Mouse (Mus musculus) left cerebral cortex, adult 11 months (tissue): ENCODE data around the gene Krt33a.

Source experiments
- DNase-seq: peaks from one replicate; pipeline ENCODE4 v3.0.0; 2022; ENCODE audit warnings: low spot score

Gene Krt33a

DNA sequence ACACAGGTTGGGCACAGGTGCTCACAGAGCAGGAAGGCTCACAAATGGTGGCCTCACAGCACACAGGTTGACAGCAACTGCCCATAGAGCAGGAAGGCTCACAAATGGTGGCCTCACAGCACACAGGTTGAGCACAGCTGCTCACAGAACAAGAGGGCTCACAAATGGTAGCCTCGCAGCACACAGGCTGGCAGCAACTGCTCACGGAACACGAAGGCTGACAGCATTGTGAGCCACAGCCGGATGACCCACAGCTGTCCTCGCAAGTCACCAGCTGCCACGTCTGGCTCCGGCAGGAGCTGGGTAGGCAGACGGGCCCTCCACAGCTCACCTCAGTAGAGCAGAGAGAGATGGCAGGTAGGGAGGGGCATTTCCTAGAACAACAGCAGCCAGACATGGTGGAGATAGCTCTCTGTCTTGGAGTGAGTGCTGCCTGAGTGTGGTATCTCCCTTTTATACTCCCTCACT is 29.8 kb downstream of the Krt33a start, which contains the start of gene Krtap16-1:
Gene Krtap16-1, minus strand, starts transcription at position 418 of the 468 bp plus-strand sequence.
- DNase-seq = no peak

DNA sequence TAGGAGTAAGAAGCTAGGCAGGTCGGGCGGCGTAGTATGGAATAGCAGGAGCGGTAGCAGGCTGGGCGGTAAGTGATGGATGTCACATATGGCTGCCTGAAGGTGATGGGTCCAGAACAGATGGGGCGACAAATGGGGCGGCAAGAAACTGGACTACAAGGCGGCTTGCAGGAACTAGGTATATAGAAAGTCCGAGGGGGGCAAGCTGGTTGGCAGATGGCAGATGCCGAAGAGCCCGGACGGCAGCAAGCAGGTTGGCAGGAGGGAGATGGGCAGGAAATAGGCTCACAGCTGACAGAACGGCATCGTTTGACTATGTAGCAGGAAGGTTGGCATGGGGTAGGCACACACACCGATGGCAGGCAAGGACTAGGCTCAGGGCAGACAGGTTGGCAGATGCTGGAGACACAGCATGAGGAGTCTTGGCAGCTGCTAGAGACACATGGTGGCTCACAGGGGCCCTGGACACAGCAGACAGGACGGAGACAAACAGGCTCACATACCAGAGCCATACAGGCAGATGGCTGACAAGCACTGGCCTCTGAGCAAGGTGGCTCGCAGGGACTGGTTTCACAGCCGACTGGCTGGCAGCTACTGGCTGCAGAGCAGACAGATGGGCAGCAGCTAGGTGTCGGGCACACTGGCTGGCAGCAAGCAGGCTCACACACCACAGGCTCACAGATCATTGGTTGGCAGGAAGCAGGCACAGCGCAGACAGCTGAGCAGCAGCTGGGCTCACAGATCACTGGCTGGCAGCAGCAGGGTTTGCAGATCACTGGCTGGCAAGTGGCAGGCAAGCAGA is 30.5 kb downstream of the Krt33a start:
- peak; percentile 42 for DNase-seq

DNA sequence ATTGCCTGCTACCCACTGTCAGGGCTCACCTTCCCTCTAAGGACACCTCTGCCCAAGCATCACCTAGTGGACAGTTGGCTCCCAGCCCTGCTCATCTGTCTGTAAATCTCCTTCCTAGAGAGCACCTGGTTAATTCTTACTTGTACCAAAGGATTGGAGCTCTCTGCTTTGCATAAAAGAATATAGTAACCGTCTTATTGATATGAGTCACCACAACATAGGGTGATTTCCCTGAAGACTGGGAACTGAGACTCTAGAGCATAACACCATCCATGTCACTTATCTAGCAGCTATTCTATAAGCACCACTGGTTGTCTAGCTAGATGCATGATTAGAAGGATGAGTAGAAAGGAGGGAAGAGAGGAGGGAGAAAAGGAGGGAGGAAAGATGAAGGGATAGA is 32.6 kb downstream of the Krt33a start:
- DNase-seq = no peak

DNA sequence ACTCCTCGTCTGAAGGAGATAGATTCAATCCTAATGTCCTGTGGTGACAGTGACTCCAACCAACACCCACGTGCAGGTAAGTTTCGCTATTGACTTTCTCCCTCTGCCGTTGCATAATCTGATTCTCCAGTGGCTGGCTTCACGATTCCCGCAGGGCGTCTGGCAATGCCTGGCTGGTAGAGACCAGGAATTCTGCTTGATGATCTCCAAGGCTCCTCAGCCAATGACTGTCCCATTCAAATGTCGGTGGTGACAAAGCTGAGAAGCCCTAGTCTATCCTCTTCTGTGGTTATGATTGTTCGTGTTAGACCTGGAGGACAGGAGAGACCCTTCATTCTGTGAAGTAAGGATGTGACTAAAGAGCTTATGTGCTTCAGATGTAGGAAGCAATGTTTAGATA is 33.3 kb downstream of the Krt33a start:
- DNase-seq = no peak

GRCm38 (mm10) chr11:99978953-99979352 is 37.1 kb downstream of the Krt33a start, which contains the start of gene Krtap29-1:
Gene Krtap29-1, minus strand, starts transcription at chr11:99979053.
- no peak for DNase-seq

DNA sequence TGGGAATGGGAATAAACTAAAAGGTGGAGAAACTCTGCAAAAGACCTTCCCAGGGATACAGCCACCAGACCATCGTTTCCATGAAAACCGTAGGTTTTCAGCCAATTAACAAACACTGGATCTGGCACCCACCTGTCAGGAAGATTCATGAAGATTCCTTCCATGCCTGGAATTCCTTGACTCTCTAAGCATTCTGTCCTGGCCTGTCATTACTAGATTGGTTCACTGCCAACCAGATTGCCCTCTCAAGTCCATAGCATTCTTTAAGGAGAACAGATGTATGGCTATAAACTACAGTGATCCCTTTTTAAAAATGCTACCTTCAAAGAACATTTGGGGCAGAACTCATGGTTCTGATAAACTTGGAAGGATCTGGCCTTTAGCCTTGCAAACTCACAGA is 50.1 kb downstream of the Krt33a start:
- no peak for DNase-seq

DNA sequence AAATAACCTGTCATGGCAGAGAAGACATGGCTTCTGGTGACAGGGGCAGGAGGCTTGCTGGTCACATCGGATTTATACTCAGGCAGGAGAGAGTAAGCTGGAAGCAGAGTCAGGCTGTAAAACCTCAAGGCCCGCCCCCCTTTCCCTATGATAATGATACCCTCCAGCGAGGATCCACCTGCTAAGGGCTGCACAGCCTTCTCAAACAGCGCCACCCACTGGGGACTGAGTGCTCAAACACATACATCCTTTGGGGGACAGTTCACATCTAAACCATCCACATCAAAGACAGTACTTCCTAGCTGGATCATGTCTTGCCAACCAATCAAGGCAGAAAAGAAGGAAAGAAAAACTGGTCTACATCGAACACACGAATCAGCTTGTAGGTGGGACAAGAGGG is 51.8 kb downstream of the Krt33a start:
- no peak for DNase-seq
